Mouse (Mus musculus) CH12.LX (cell line): Measurements from ENCODE around the gene Me1. TPM values are rescaled to one million over a fixed set of nuclear protein-coding genes. Genes with fewer than 3 reads are reported as not detected.

Experiments used
- DNase-seq: peaks from one replicate; pipeline ENCODE4 v3.0.0-alpha.2; 2013; ENCODE audit errors: extremely low read depth
- H3K27ac ChIP-seq: 2 replicates; pipeline ENCODE4 v1.5.1; 2012; ENCODE audit warnings: low read depth, mild to moderate bottlenecking, control low read depth, moderate library complexity; ENCODE audit not compliant: insufficient read depth
- H3K27me3 ChIP-seq: replicated peaks from 2 replicates; pipeline ENCODE3; 2012; ENCODE audit warnings: inconsistent platforms
- H3K36me3 ChIP-seq, 2 experiments: replicated peaks in 1 of 2; 2 replicates each; pipeline versions ENCODE3 to v1.6.1; 2012; ENCODE audit warnings: inconsistent platforms in 1 of 2, low read length in 1 of 2, mild to moderate bottlenecking in 1 of 2, mixed read lengths in 1 of 2, moderate library complexity in 1 of 2; ENCODE audit not compliant: control insufficient read depth in 1 of 2, insufficient read depth in 1 of 2
- H3K4me1 ChIP-seq, 2 experiments: 2 replicates each; pipeline ENCODE4 v1.6.1; 2012; ENCODE audit warnings: inconsistent platforms in 1 of 2, moderate library complexity in 1 of 2; ENCODE audit not compliant: insufficient read depth in 2 of 2, control insufficient read depth in 1 of 2
- H3K4me2 ChIP-seq: 2 replicates; pipeline ENCODE4 v1.6.1; 2012; ENCODE audit warnings: low read depth, mild to moderate bottlenecking, control low read depth; ENCODE audit not compliant: poor library complexity, insufficient read depth, severe bottlenecking
- H3K4me3 ChIP-seq, 3 experiments: fragments of 150-350 bp in 1 of 3; sonication (generic) in 1 of 3; replicated peaks in 1 of 3; 2 replicates each; pipeline versions ENCODE3 to v1.5.1; 2011 to 2012; ENCODE audit warnings: low read depth in 2 of 3, low read length in 2 of 3, mild to moderate bottlenecking in 2 of 3, moderate library complexity in 2 of 3, control low read depth in 1 of 3, improper control_type of control experiment in 1 of 3, inconsistent platforms in 1 of 3, mixed read lengths in 1 of 3; ENCODE audit not compliant: poor library complexity in 1 of 3
- H3K79me2 ChIP-seq: replicated peaks from 2 replicates; pipeline ENCODE4 v1.6.1; 2012; ENCODE audit warnings: mild to moderate bottlenecking, moderate library complexity; ENCODE audit not compliant: control insufficient read depth, poor library complexity, insufficient read depth, severe bottlenecking; ENCODE audit errors: extremely low read depth
- H3K9ac ChIP-seq: 2 replicates; pipeline ENCODE4 v1.6.1; 2012; ENCODE audit warnings: low read depth, mild to moderate bottlenecking, control low read depth, moderate library complexity; ENCODE audit not compliant: insufficient read depth
- H3K9me3 ChIP-seq: replicated peaks from 2 replicates; pipeline ENCODE3; 2012; ENCODE audit warnings: low read length, inconsistent platforms, mixed read lengths
- CHD1 ChIP-seq: IDR thresholded peaks from 2 replicates; pipeline ENCODE4 v1.6.1; 2012; ENCODE audit warnings: low read depth, low read length, improper control_type of control experiment, inconsistent platforms
- CTCF ChIP-seq, 2 experiments: IDR thresholded peaks in 1 of 2; conservative IDR thresholded peaks in 1 of 2; 2 replicates each; pipeline ENCODE4 v1.5.1; 2011 to 2012; ENCODE audit warnings: low read depth in 2 of 2, low read length in 2 of 2, improper control_type of control experiment in 1 of 2, inconsistent platforms in 1 of 2, mild to moderate bottlenecking in 1 of 2, moderate library complexity in 1 of 2
- EP300 ChIP-seq: IDR thresholded peaks from 2 replicates; pipeline ENCODE4 v1.6.1; 2011; ENCODE audit warnings: low read length, improper control_type of control experiment
- ETS1 ChIP-seq: conservative IDR thresholded peaks from 2 replicates; pipeline ENCODE4 v1.6.1; 2012; ENCODE audit warnings: low read depth, mild to moderate bottlenecking, inconsistent platforms, low read length, improper control_type of control experiment, moderate library complexity
- GABPA ChIP-seq: IDR thresholded peaks from 2 replicates; pipeline ENCODE4 v1.6.1; 2012; ENCODE audit warnings: low read depth, low read length, improper control_type of control experiment, inconsistent platforms; ENCODE audit not compliant: insufficient replicate concordance
- JUN ChIP-seq: IDR thresholded peaks from 2 replicates; pipeline ENCODE4 v1.6.1; 2011; ENCODE audit warnings: low read depth, mild to moderate bottlenecking, low read length, improper control_type of control experiment, moderate library complexity; ENCODE audit not compliant: insufficient read depth
- JUND ChIP-seq: conservative IDR thresholded peaks from 2 replicates; pipeline ENCODE4 v1.6.1; 2011; ENCODE audit warnings: low read depth, low read length, improper control_type of control experiment
- KAT2A ChIP-seq: IDR thresholded peaks from 2 replicates; pipeline ENCODE4 v1.6.1; 2012; ENCODE audit warnings: low read length, improper control_type of control experiment, inconsistent platforms; ENCODE audit not compliant: insufficient replicate concordance
- MAFK ChIP-seq: IDR thresholded peaks from 2 replicates; pipeline ENCODE4 v1.6.1; 2011; ENCODE audit warnings: low read length, improper control_type of control experiment; ENCODE audit not compliant: insufficient replicate concordance
- MAX ChIP-seq: IDR thresholded peaks from 2 replicates; pipeline ENCODE4 v1.6.1; 2011; ENCODE audit warnings: low read length, improper control_type of control experiment
- MAZ ChIP-seq: IDR thresholded peaks from 2 replicates; pipeline ENCODE4 v1.6.1; 2012; ENCODE audit warnings: low read depth, mild to moderate bottlenecking, inconsistent platforms, low read length, improper control_type of control experiment, moderate library complexity
- MXI1 ChIP-seq: IDR thresholded peaks from 2 replicates; pipeline ENCODE4 v1.6.1; 2011; ENCODE audit warnings: mild to moderate bottlenecking, low read depth, low read length, improper control_type of control experiment
- MYC ChIP-seq: IDR thresholded peaks from 2 replicates; pipeline ENCODE4 v1.6.1; 2011; ENCODE audit warnings: low read depth, mild to moderate bottlenecking, improper control_type of control experiment, low read length
- NELFE ChIP-seq: IDR thresholded peaks from 2 replicates; pipeline ENCODE4 v1.6.1; 2011; ENCODE audit warnings: low read depth, low read length, improper control_type of control experiment
- POLR2A ChIP-seq: IDR thresholded peaks from 2 replicates; pipeline ENCODE4 v1.6.1; 2011; ENCODE audit warnings: low read depth, mild to moderate bottlenecking, improper control_type of control experiment, low read length
- POLR2AphosphoS2 ChIP-seq: IDR thresholded peaks from 2 replicates; pipeline ENCODE4 v1.6.1; 2011; ENCODE audit warnings: low read depth, low read length, improper control_type of control experiment
- RAD21 ChIP-seq: IDR thresholded peaks from 2 replicates; pipeline ENCODE4 v1.6.1; 2011; ENCODE audit warnings: low read depth, mild to moderate bottlenecking, low read length, improper control_type of control experiment, moderate library complexity
- RCOR1 ChIP-seq: conservative IDR thresholded peaks from 2 replicates; pipeline ENCODE4 v1.6.1; 2012; ENCODE audit warnings: low read depth, mild to moderate bottlenecking, inconsistent platforms, low read length, improper control_type of control experiment
- SMC3 ChIP-seq: IDR thresholded peaks from 2 replicates; pipeline ENCODE4 v1.6.1; 2011; ENCODE audit warnings: low read depth, low read length, improper control_type of control experiment
- TBP ChIP-seq: conservative IDR thresholded peaks from 2 replicates; pipeline ENCODE4 v1.6.1; 2011; ENCODE audit warnings: low read depth, low read length, improper control_type of control experiment
- TCF12 ChIP-seq: IDR thresholded peaks from 2 replicates; pipeline ENCODE4 v1.6.1; 2014; ENCODE audit warnings: low read depth, mild to moderate bottlenecking, inconsistent platforms, low read length, improper control_type of control experiment
- USF1 ChIP-seq: IDR thresholded peaks from 2 replicates; pipeline ENCODE4 v1.6.1; 2014; ENCODE audit warnings: low read depth, mild to moderate bottlenecking, inconsistent platforms, low read length, improper control_type of control experiment
- USF2 ChIP-seq: conservative IDR thresholded peaks from 2 replicates; pipeline ENCODE4 v1.6.1; 2011; ENCODE audit warnings: low read depth, low read length, improper control_type of control experiment
- ZKSCAN1 ChIP-seq: IDR thresholded peaks from 2 replicates; pipeline ENCODE4 v1.6.1; 2012; ENCODE audit warnings: low read depth, inconsistent platforms, low read length, improper control_type of control experiment, borderline replicate concordance
- ZMIZ1 ChIP-seq: IDR thresholded peaks from 2 replicates; pipeline ENCODE4 v1.6.1; 2012; ENCODE audit warnings: low read depth, mild to moderate bottlenecking, inconsistent platforms, low read length, improper control_type of control experiment
- ZNF384 ChIP-seq: IDR thresholded peaks from 2 replicates; pipeline ENCODE4 v1.6.1; 2012; ENCODE audit warnings: low read depth, low read length, improper control_type of control experiment, inconsistent platforms
- dilution Hi-C: fragments of 300-500 bp; cut with MboI; formaldehyde crosslinking; loops from 2 replicates; pipeline ENCODE4 v1.14.3; 2020; ENCODE audit warnings: low sequenced_read_pairs; ENCODE audit not compliant: extremely low pct_unique_long_range_greater_than_20kb, extremely low pct_ligation_motif_present
- in situ Hi-C: fragments of 300-500 bp; cut with MboI; formaldehyde crosslinking; loops from 3 replicates; pipeline ENCODE4 v1.14.3; 2019; ENCODE audit warnings: low sequenced_read_pairs, low pct_ligation_motif_present, low pct_unique_long_range_greater_than_20kb, mixed read lengths
- polyA plus RNA-seq: library from polyadenylated mRNA; unstranded; fragments of >175 nt; gene quantifications from 2 replicates; pipeline ENCODE4 v1.2.1, GENCODE M21; 2012; ENCODE audit warnings: low read depth; ENCODE audit not compliant: insufficient read length
- total RNA-seq, 2 experiments: library from RNA; depleted of rRNA; stranded (reverse); fragments of 300-350 nt in 1 of 2; fragments of >200 nt in 1 of 2; gene quantifications; 2 replicates each; pipeline ENCODE4 v1.2.3; 2012 to 2014

Me1 gene
- total and polyA plus RNA-seq, 3 experiments = 9.4 to 39.9 (median 16.7) TPM

DNA sequence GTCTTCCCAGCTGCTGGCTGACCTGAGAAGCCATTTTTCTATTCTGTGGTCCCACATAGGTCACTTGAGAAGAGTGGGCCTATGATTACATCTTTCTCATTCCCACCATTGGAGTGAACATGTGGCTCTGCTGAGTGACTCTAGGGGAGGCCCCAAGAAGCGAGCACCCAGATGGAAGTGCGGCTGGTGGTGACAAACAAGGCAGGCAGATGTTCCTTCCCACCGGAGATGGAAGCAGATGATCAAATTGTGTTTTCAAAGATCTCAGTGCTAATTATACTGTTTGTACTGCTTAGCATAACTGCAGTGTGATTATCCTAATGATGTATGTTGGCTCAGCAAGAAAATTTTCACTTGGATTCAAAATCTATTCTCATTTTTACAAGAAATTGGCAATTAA lies 18.3 kb upstream of the Me1 start:
- H3K36me3 ChIP-seq = no peaks in the 10 kb centered on the region
- H3K9me3 ChIP-seq = no peaks in the 10 kb centered on the region
- no peak overlapping the region for H3K4me3 ChIP-seq
- DNase-seq = no peak
- no peaks in the 10 kb centered on the region for H3K27me3 ChIP-seq
- in situ Hi-C loops (no loop called here), dilution Hi-C loops (no loop called here)
- no peaks in the 10 kb centered on the region; a peak in 1 of 4 replicates for H3K4me1 ChIP-seq
- TF ChIP-seq ETS1 (no peak), SMC3 (no peak), TCF12 (no peak), ZKSCAN1 (no peak), MAX (no peak), CTCF (conservative IDR thresholded peaks at IDR 0.05 in 1 of 2, IDR thresholded peaks at IDR 0.05 in 1 of 2; ENCODE audit: low read depth in 2 of 2, low read length in 2 of 2) (no peak), GABPA (no peak), JUND (no peak), USF2 (no peak), KAT2A (no peak), MAZ (no peak), NELFE (no peak), MXI1 (no peak), RAD21 (no peak), MAFK (no peak), ZMIZ1 (no peak), JUN (no peak), MYC (no peak)
- H3K9ac ChIP-seq = no peak overlapping the region
- no peaks in the 10 kb centered on the region for H3K79me2 ChIP-seq
- no peak overlapping the region for H3K27ac ChIP-seq
- no peak overlapping the region for H3K4me2 ChIP-seq

DNA sequence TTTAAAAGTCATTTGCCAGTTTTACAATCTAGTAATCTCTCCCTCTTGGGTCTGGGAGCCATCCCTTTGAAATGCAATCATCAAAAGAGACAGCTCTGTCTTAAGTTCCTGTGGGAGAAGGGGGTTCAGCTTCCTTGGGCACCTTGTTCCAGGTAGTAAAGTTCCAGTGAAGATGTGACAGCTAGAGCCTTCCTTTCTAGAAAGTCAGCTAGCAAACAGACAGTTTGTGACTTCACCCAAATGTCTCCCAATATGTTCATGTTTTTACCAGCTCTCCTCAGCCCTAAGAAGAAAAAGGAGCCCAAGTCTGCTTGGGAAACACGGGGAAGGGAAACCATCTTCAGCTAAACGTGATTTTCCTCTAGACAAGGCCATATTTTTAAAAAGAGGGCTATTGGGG lies 16.9 kb upstream of the Me1 start:
- no peak overlapping the region for H3K4me3 ChIP-seq
- in situ Hi-C loops (no loop called here), dilution Hi-C loops (no loop called here)
- no peak overlapping the region for H3K9ac ChIP-seq
- H3K27ac ChIP-seq = no peak overlapping the region
- no peaks in the 10 kb centered on the region for H3K27me3 ChIP-seq
- no peak for DNase-seq
- H3K79me2 ChIP-seq = no peaks in the 10 kb centered on the region
- no peak overlapping the region for H3K4me2 ChIP-seq
- H3K4me1 ChIP-seq = no peaks in the 10 kb centered on the region
- H3K9me3 ChIP-seq = no peaks in the 10 kb centered on the region
- TF ChIP-seq ZMIZ1 (no peak), MYC (no peak), POLR2A (no peak), TBP (no peak), SMC3 (no peak), MAFK (no peak), RCOR1 (no peak), TCF12 (no peak), USF2 (no peak), USF1 (no peak), ZNF384 (no peak), MXI1 (no peak), POLR2AphosphoS2 (no peak), EP300 (no peak), CHD1 (no peak)
- no peaks in the 10 kb centered on the region for H3K36me3 ChIP-seq
